Mouse (Mus musculus) cerebellum, adult 8-10 months (tissue): ENCODE measurements around the gene Lrig1.

Experiments
- DNase-seq: peaks from one replicate; pipeline ENCODE4 v3.0.0; 2022

The Lrig1 gene

GRCm38 (mm10) chr6:94645723-94646122 is 54.2 kb downstream of the Lrig1 start:
- DNase-seq, result no peak

- no peak for DNase-seq
These were observed 55.3 kb downstream of the Lrig1 start for GRCm38 (mm10) chr6:94644641-94645040.

GRCm38 (mm10) chr6:94643989-94644388 is 56.0 kb downstream of the Lrig1 start:
- no peak for DNase-seq

GRCm38 (mm10) chr6:94642048-94642447 is 57.9 kb downstream of the Lrig1 start:
- no peak for DNase-seq

GRCm38 (mm10) chr6:94640297-94640696 is 59.7 kb downstream of the Lrig1 start:
- peak; percentile 67 for DNase-seq

DNA sequence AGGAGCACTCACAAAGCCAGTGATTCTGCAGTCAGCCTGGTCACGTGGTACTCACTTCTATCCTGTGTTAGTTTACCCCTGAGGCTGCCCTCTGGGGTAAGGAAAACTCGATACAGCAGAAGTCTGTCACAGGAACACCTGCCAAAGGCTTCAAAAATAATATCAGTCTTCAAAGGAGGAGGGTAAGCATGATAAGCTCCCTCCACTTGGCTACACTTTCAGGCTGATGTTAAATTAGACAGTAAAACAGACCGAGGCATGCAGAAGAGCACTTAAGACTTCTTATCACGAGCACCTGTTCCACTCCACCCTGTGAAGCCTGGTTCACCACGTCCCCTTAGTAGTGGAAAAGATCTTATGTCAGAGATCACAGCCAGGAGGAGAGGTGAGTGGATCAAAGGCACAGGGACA is 62.9 kb downstream of the Lrig1 start:
- no peak for DNase-seq

- no peak for DNase-seq
These were observed 64.6 kb downstream of the Lrig1 start for GRCm38 (mm10) chr6:94635343-94635742.

DNA sequence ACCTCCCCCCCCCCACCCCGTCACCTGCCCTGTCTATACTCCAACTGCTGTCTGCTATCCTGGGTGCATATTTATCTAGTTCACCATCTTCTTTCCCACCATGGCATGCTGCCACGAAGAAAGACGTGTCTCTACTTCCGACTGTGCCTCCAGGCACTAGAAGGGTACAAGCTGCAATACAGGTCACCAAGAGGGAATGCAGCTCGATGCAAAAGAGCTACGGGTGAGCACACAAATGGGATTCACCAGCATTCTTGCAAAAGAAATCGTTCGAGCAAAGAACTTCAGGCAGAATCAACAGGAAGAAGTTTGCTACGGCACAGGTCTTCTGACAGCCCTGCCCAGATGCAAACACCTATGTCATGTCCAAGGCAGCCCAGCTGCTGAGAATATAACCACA is 65.2 kb downstream of the Lrig1 start:
- no peak for DNase-seq

GRCm38 (mm10) chr6:94634274-94634673 is 65.7 kb downstream of the Lrig1 start:
- no peak for DNase-seq

- no peak for DNase-seq
These were observed 68.2 kb downstream of the Lrig1 start for GRCm38 (mm10) chr6:94631779-94632082.

GRCm38 (mm10) chr6:94631051-94631778 is 68.7 kb downstream of the Lrig1 start:
- no peak for DNase-seq

DNA sequence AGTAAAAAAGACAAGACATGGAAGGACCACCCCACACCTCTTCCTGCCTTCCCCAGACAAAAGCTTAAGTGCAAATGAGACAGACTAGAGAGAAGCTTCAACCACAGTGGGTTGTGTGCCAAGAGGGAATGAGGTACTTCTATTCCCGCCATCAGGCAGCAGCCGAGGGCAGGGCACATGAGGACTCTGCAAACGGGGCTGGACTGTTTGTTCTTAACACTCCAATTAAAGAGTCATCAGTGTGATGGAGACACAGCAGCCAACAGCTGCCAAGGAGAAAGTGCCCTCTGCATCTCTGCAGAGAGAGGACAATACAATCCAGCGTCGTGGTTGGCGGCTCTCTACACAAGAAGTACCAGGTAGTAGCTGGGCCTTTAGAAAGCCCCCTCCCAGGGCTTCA is 71.2 kb downstream of the Lrig1 start:
- DNase-seq, result no peak

DNA sequence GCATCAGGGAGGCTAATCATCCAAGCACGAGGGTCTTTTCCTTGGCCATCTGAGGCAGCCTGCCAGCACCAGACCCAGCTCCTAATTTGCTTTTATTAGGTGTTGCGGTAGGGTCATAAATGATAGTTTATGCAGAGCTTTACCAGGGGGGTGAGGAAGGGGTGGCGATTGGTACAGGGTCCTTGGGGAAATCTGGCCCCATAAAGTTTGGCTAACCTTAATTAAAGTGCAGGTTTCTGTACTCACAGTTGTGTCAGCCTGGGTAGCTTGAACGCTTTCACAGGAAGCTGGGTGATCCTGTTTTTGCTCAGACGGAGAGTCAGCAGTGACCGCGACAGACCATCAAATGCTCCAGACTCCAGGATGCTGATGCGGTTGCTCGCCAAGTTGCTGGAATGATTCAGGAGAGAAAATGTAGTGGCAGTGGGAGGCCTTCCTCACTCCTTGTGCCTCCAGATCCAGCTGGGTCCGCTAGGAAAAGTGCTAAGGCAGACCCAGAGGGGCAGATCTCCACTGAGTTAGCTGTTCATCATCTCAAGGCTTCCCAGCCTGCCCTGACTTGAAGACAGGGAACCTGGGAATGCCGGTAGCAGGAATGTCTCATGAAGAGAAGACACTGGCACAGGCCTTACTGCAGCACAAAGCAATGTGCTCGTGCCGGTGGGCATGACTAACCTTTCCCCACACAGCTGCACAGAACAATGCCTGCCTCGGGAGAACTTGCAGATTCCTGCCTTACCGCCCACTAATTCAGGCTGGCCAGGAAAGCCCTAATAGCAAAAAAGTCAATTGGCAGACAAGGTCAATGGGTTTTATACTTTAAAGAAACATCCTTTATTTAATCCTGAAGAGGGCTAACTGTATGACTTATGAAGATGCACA is 72.0 kb downstream of the Lrig1 start:
- no peak for DNase-seq

- peak; percentile 43 for DNase-seq
These were observed 73.2 kb downstream of the Lrig1 start for GRCm38 (mm10) chr6:94626807-94627206.

- no peak for DNase-seq
These were observed 74.1 kb downstream of the Lrig1 start for GRCm38 (mm10) chr6:94625896-94626295.

DNA sequence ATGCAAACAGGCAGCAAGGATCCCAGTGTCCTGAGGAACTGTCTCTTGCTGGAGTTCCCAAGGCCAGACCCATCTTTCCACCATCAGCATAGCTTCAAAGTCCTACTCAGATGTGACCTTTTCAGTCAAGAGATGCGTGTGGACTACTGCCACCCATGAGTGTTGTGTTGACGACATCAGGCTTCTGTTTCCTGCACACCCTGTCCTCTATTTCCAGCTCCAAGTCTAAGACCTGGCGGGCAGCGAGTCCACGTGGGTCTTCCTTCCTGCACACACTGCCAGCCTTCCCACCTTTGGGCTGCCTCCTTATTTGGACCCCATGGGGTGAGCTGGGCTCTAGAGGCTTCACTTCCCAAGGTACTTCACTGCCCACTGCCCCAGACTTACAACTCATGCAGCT is 75.4 kb downstream of the Lrig1 start:
- no peak for DNase-seq

DNA sequence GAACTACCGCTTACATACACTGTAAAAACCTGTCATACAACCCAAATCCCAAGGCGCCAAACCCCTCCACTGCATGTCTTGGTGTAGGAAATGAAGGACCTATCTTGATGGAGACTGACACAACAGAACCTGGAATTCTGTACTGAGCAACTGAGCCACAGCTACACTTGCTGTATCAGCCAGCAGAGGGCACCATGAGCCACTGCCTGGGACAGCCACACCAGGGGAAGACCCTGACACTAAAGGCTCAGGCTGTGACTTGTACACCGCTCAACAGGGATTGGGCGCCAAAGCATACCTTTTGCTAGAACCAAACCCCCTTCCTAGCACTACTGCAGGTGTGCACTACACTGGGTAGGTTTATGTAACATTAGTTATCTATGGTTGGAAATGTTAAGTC is 77.0 kb downstream of the Lrig1 start:
- peak; percentile 67 for DNase-seq

DNA sequence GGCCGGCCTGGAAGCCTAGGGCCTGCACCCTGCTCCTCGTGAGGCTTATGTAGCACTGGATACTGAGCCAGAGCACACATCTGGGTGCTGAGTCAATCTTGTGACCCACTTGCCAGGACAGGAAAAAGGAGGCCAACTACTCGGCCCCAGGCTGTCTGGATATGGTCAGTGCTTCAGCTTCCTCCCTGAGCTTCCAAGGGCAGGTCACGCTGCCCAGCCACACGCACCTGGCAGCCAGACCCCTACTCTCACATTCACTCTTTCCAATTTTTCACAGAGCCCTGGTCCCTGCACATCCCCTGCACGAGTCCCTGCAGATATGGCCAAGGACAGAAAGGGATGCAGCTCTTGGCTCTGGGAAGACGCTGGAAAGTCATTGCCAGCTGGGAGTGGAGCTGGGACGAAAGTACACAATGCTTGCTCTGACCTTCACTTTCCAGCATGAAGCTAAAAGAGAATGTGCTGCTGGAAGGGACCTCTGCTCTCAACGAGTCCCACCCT is 79.1 kb downstream of the Lrig1 start:
- DNase-seq, result no peak

GRCm38 (mm10) chr6:94620287-94620686 is 79.7 kb downstream of the Lrig1 start:
- DNase-seq, result no peak

GRCm38 (mm10) chr6:94618671-94619070 is 81.3 kb downstream of the Lrig1 start:
- no peak for DNase-seq

GRCm38 (mm10) chr6:94615936-94616335 is 84.0 kb downstream of the Lrig1 start:
- no peak for DNase-seq

DNA sequence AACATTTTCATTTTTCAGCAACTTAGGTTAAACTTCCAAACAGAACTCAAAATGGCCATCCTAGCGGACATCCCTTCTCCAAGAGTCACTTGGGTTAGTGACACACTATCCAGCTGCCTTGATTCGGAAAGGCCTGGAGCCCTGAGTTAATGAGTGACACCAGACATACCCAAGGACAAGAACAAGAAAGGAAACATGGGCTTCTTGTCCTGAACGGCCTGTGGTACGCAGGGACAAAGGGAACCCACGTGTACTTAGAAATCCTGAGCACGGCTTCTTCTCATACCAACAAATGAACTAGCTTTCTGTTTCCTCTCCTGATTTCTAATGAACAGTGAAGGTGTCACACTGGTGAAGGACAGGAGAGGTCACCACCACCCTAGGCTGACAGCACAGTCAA is 85.6 kb downstream of the Lrig1 start:
- no peak for DNase-seq

GRCm38 (mm10) chr6:94613235-94613895 is 86.6 kb downstream of the Lrig1 start:
- DNase-seq, result no peak

DNA sequence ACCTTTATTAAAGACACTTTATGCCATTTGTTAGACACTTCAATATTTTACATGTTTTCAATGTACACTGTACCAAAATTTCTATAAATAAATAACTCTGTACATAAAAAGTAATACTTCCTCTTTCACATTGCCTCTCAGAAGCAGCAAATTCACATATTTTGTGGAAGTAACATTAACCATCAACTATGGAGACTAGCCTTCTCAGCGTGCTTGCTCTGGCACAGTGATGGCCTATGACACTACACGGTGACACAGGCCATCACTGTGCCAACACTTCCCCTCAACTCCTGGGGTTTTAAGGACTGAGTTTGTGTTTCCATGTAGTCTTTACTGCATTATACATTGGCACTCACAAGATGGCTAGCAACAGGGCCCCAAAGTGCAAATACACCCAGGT is 95.4 kb downstream of the Lrig1 start:
- DNase-seq, result no peak
